Mouse (Mus musculus) mammary gland, adult 2 months (tissue): ENCODE data around the gene Mrps34. TPM values are rescaled to one million over a fixed set of nuclear protein-coding genes. Genes with fewer than 3 reads are reported as not detected.

Experiments
- polyA plus RNA-seq: library from polyadenylated mRNA; depleted of rRNA; stranded (reverse); fragments of >200 nt; gene quantifications from 2 replicates; pipeline ENCODE4 v1.2.3, GENCODE M21; 2012; ENCODE audit warnings: low replicate concordance; rRNA removed

Mrps34 gene
- 108 and 263 TPM in 2 replicates for polyA plus RNA-seq

DNA sequence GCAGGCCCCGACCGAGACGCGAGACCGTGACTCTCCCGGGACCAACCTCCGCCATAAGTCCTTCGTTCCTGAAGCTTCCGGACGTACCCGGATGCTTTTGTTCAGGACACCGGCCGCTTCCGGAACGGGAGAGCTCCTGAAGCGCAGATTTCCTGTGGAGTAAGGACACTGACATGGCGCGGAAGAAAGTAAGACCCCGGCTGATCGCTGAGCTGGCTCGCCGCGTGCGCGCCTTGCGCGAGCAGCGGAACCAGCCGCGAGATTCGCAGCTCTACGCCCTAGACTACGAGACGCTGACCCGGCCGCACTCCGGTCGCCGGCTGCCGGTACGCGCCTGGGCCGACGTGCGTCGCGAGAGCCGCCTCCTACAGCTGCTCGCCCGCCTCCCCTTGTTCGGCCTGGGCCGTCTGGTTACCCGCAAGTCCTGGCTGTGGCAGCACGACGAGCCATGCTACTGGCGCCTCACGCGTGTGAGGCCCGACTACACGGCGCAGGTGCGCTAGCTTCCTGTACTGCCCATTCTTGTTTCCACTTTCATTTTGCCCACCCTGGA, at the start of gene Mrps34, which contains the start of gene Eme2:
Mrps34 (plus strand) TSS at position 122 of the 553 bp plus-strand sequence.
Eme2 (minus strand) TSS at position 93 of the 553 bp plus-strand sequence.

DNA sequence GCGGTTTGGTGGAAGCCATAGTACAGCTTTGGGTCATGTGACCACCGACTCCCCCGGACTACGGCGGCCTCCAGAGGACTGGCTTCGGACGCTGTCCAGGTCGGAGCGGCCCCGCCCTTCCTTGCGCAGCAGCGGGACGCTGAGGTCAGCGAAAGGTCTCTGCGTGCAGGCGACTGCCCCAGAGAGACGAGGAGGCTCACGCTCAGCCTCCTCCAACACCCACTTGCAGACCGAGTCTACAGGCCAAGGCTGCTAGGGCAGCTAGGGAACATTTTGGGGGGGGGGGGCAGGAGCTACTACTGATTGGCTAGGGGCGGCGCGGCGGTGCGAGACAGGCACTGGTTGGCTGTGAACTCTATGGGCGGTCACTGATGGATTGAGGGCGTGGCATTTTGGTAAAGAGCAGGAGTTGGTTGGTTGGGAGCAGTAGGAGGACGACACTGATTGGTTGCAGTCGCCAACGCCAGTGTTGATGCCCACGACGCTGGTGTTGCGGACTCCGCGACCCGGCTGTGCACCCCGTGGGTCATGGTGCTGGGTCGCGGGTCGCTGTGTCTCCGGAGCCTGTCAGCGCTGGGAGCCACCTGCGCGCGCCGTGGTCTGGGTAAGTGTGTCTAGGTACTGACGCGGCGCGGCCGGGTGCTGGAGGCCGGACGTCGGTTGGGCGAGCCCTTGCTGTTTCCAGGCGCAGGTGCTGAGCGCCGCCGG, 44.7 kb upstream of the Mrps34 start, which contains the start of gene Fahd1:
Fahd1 (minus strand) TSS at position 300 of the 708 bp plus-strand sequence.

DNA sequence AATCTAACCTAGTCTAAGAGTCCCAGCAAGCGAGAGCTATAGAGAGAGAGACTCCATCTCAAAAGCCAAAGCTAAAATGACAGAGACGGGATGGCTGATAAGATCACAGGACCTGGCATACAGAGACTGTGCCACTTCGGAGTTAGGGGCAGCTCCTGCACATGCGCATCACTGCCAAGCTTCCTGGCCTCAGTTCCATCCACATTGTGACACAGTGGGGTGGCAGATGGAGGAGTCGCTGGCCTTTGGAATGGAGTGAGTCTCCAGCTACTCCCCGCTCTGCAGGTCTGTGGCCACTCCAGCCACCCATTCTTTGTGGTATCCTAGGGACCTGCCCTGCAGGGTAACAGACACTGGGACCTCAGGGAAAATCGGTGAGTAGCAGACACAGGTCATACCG, 29.1 kb upstream of the Mrps34 start, which contains the start of gene Igfals:
Igfals (plus strand) TSS at position 222 of the 400 bp plus-strand sequence.

DNA sequence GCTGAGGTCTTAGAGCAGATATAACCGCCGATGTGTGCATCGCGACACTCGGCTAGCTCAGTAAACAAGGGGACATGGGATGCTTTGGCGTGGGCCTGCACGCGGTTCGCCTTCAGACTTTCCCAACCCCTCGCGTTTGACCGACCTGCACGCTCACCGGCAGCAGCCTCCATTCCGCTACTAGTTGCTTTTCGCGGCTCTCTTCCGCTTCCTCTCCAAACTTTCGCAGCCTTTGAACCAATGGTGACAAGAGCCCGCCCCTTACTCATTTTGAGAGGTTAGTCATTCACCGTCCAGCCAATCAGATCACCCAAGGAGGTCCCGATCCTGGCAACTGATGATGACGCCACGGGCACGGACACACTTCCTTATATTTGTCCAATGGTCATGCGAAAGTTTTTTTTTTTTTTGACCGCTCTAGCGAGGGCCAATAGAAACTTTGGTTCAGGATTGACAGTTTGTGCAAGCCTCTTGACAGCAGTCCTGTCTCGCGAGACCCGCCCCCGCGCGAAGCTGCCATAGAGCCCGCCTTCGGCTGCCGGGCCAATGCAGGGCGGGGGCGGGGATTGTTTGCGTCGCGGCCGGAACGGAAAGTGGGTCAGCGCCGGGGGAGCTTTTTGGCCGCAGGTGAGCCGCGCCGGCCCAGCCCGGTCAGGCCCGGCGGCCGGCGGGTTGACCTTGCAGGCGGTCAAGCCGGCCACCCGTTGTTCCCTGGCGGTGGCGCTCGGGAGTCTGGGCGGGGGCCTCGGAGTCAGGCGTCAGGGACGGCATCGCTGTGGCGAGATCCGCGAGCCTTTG, 8.6 kb upstream of the Mrps34 start, which contains the start of the genes Nubp2 and Spsb3:
Nubp2 (minus strand) TSS at position 216 of the 798 bp plus-strand sequence.
Spsb3 (plus strand) TSS at position 510 of the 798 bp plus-strand sequence.

DNA sequence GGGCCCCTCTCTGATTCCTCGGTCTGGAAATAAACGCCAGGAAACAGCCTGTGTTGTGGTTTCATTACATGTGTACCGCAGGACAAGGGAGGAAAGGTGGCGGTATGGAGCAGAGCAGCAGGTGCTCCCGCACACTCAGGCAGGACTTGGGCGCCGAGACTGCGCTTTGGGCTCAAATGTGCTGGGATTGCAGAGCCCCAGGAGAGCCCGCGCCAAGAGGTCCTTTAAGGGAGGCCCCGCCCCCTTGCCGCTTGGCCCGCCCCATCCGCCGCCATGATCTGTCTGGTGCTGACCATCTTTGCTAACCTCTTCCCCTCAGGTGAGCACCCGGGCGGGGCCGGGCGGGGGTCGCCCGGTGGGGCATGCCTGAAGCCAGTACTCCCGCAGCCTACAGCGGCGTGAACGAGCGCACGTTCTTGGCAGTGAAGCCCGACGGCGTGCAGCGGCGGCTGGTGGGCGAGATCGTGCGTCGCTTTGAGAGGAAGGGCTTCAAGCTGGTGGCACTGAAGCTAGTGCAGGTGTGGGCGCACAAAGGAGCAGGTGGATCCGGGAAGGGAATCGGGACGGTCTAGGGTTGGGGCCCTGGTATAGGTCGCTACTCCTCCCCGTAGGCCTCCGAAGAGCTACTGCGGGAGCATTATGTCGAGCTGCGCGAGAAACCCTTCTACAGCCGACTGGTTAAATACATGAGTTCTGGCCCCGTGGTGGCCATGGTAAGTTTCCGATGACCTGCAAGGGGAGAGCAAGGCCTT, 1.5 kb downstream of the Mrps34 start, which contains the start of gene Nme3:
Nme3 (plus strand) TSS at position 260 of the 752 bp plus-strand sequence.

DNA sequence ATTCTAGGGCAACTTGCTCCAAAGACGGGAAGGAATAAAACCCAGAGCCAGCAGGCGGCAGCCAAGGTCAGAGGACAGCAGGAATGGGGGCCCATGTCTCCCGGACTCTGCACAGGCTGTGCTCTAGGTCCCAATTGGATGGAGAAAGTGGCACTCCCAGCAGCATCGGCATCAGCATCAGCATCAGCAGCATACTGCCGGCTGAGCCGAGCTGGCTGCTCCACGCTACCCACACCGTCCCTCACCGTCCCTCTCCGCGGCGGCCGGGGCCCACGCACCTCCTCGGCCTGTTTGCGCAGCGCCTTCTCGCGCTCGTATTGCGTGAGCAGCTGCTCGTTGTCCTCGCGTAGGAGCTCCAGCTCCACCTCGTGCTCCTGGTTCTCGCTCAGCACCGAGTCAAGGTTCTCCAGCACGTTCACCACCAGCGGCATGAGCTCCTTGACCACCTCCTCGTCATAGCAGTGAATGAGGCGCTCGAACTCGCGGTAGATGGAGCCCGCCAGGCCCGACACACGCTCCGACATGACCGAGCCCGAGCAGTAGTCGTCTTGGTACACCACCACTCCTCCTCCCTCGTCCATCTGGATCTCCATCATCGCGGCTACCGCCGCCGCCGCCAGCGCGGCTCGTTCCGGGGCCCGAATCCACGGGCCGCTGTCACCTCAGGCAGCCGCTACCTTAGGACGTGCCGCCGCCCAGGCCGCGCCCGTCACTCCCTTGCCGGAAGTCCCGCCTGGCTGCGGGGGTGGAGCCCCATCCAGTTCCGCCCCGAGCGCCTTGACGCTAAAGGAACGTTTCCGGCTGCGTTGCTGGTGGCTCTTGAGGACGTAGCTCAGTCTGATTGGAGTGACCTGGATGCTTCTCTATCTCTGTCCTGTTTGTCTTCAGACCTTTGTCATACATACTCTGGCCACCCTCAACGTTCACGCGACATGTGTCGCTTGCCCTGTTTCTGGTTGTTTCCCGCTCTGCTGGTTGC, 41.6 kb downstream of the Mrps34 start, which contains the start of gene Mapk8ip3:
Mapk8ip3 (minus strand) TSS at position 719 of the 979 bp plus-strand sequence.

Other genes starting within 250 kb of the Mrps34 start
- gene Slc9a3r2, start 244.8 kb upstream of the Mrps34 start, polyA plus RNA-seq: 101 and 134 TPM in 2 replicates
- 1.4 TPM in 2 replicates for gene Npw, start 236.7 kb upstream of the Mrps34 start, polyA plus RNA-seq
- gene Zfp598, start 225.4 kb upstream of the Mrps34 start, polyA plus RNA-seq: 81.2 and 105 TPM in 2 replicates
- 0.53 and 0.68 TPM in 2 replicates for gene Syngr3, start 205.2 kb upstream of the Mrps34 start, polyA plus RNA-seq
- gene Gfer, start 199.0 kb upstream of the Mrps34 start, polyA plus RNA-seq: 19.5 and 47.8 TPM in 2 replicates
- gene Noxo1, start 198.9 kb upstream of the Mrps34 start, polyA plus RNA-seq: 15.3 and 20.5 TPM in 2 replicates
- gene Tbl3, start 187.5 kb upstream of the Mrps34 start, polyA plus RNA-seq: 68.7 and 69.0 TPM in 2 replicates
- gene Rnf151, start 177.1 kb upstream of the Mrps34 start, polyA plus RNA-seq: 0.29 and 0.32 TPM in 2 replicates
- gene Rps2, start 177.0 kb upstream of the Mrps34 start, polyA plus RNA-seq: 3,623 and 3,713 TPM in 2 replicates
- gene Ndufb10, start 170.6 kb upstream of the Mrps34 start, polyA plus RNA-seq: 314 and 333 TPM in 2 replicates
- gene Rpl3l, start 167.3 kb upstream of the Mrps34 start, polyA plus RNA-seq: 0.10 and 83.4 TPM in 2 replicates
- 103 and 146 TPM in 2 replicates for gene Msrb1, start 158.5 kb upstream of the Mrps34 start, polyA plus RNA-seq
- 20.7 and 49.9 TPM in 2 replicates for gene Hs3st6, start 142.1 kb upstream of the Mrps34 start, polyA plus RNA-seq
- gene Meiob, start 90.8 kb upstream of the Mrps34 start, polyA plus RNA-seq: 0.16 TPM in 1 of 2 replicates, not detected in the other
- gene Hagh, start 55.0 kb upstream of the Mrps34 start, polyA plus RNA-seq: 160 and 221 TPM in 2 replicates
- gene Fahd1, start 44.8 kb upstream of the Mrps34 start, polyA plus RNA-seq: 13.5 and 15.0 TPM in 2 replicates
- gene Igfals, start 29.1 kb upstream of the Mrps34 start, polyA plus RNA-seq: 66.4 and 103 TPM in 2 replicates
- gene Nubp2, start 8.8 kb upstream of the Mrps34 start, polyA plus RNA-seq: 35.0 and 44.2 TPM in 2 replicates
- gene Spsb3, start 8.5 kb upstream of the Mrps34 start, polyA plus RNA-seq: 84.0 and 161 TPM in 2 replicates
- gene Eme2, start within 50 bp of the Mrps34 start, polyA plus RNA-seq: 35.4 and 48.3 TPM in 2 replicates
- gene Nme3, start 1.4 kb downstream of the Mrps34 start, polyA plus RNA-seq: 50.7 and 54.5 TPM in 2 replicates
- gene Mapk8ip3, start 41.9 kb downstream of the Mrps34 start, polyA plus RNA-seq: 128 and 130 TPM in 2 replicates
- gene Jpt2, start 65.6 kb downstream of the Mrps34 start, polyA plus RNA-seq: 5.4 and 11.3 TPM in 2 replicates
- 17.1 and 23.3 TPM in 2 replicates for gene Cramp1l, start 120.7 kb downstream of the Mrps34 start, polyA plus RNA-seq
- 14.5 and 16.9 TPM in 2 replicates for gene Ift140, start 121.0 kb downstream of the Mrps34 start, polyA plus RNA-seq
- gene Tmem204, start 188.5 kb downstream of the Mrps34 start, polyA plus RNA-seq: 39.7 and 51.0 TPM in 2 replicates
- gene Telo2, start 220.9 kb downstream of the Mrps34 start, polyA plus RNA-seq: 25.0 and 25.6 TPM in 2 replicates
- 0.20 TPM in 1 of 2 replicates, not detected in the other for gene Ptx4, start 225.6 kb downstream of the Mrps34 start, polyA plus RNA-seq
- gene Clcn7, start 238.3 kb downstream of the Mrps34 start, polyA plus RNA-seq: 37.0 and 43.4 TPM in 2 replicates